11 mouse cellular contexts compared by ENCODE assay signal in the genomic region with DNA sequence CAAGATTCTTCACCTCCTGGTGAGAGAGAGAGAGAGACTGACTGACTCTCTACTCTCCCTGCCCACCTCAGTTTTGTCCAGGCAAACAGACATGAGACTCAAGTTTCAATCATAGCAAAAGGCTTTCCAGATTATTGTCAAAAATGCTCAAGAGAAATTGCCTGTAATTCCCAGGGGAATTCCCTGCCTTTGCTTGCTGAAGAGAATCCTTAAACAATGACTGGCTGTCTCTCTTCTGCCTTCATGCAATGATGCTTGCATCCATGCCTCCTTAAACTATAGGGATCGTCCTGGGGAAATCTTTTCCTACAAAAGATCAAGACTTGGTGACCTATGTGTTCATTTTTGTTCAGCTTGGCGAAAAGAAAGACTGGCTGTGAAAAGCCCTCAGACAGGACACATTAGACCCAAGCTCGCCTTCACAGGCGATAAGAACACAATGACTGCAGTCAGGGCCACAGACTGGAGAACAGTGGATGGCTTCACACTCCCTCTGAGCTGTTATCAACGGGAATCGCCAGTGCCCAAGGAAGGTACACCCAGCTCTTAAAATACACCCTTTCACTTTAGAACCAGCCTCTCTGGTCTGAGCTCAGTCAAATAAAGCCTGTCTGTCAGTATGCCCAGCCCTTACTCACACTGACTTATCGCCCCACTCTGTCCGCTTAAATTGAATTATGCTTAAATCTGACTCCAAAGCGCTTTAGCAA. TPM values are rescaled to one million over a fixed set of nuclear protein-coding genes. Genes with fewer than 3 reads are reported as not detected.
DNase-seq lines count a peak whose midpoint lies in the region; ATAC-seq and TF ChIP-seq lines count a peak whose summit lies in the region.
"Had no signal": no experiment of that assay in that cellular context is flagged by ENCODE, and none has a peak within 500 bp of the region (broad histone marks: within the 10 kb centered on the region; RNA-seq: fewer than 3 reads in every experiment).

No protein-coding gene starts in this region.

- intact Hi-C loops in gastrocnemius, adult 2 months (cut with DNase I): no loop called here

- no peak overlapping the region for H3K4me2 ChIP-seq in midbrain, postnatal 0 days (ENCODE audit: low read depth, low read length, poor library complexity, severe bottlenecking)
- no peak overlapping the region for H3K4me2 ChIP-seq in hindbrain, embryonic 16.5 days (ENCODE audit: low read length)
- H3K4me2 ChIP-seq: limb, embryonic 13.5 days had no signal

- no peaks in the 10 kb centered on the region for H3K9me3 ChIP-seq in midbrain, embryonic 10.5 days (replicated peaks)
- no peaks in the 10 kb centered on the region for H3K9me3 ChIP-seq in midbrain, postnatal 0 days (ENCODE audit: low read length)
- no peaks in the 10 kb centered on the region for H3K9me3 ChIP-seq in hindbrain, embryonic 16.5 days (ENCODE audit: control insufficient read depth, low read length)
- H3K9me3 ChIP-seq: limb, embryonic 13.5 days had no signal

- DNase-seq in gastrocnemius, adult 2 months: no peak
- no peak for DNase-seq in gastrocnemius, adult 8-10 months (ENCODE audit: low spot score in 2 of 2)
- DNase-seq in midbrain, embryonic 10.5 days (ENCODE audit: low spot score): no peak
- no peak for DNase-seq in midbrain, postnatal 0 days (ENCODE audit: low spot score)
- peak; percentile 47 for DNase-seq in testis, postnatal 10 days (ENCODE audit: low spot score)
- DNase-seq in spleen, adult 12 weeks (ENCODE audit: low spot score): no peak
- no peak for DNase-seq in cerebellum, postnatal 14 days
- DNase-seq: lung, postnatal 36 days had no signal

- peaks cover 19% of the 10 kb centered on the region for H3K4me1 ChIP-seq in midbrain, embryonic 10.5 days
- H3K4me1 ChIP-seq in midbrain, postnatal 0 days (ENCODE audit: insufficient read depth, low read length): no peaks in the 10 kb centered on the region
- H3K4me1 ChIP-seq in hindbrain, embryonic 16.5 days (ENCODE audit: control insufficient read depth, insufficient read depth, low read depth, low read length): no peaks in the 10 kb centered on the region

- no peak for TF ChIP-seq CTCF in gastrocnemius, adult 2 months (IDR thresholded peaks at IDR 0.05)
- no peak for TF ChIP-seq CTCF in midbrain, postnatal 0 days (IDR thresholded peaks at IDR 0.05)

- peak overlapping the region; percentile 10 for H3K27ac ChIP-seq in gastrocnemius, adult 2 months
- H3K27ac ChIP-seq in midbrain, embryonic 10.5 days (replicated peaks): peak overlapping the region; percentile 61; the same call in 1 of the 2 replicates
- no peak overlapping the region for H3K27ac ChIP-seq in midbrain, postnatal 0 days (ENCODE audit: low read depth, low read length)
- peak overlapping the region; percentile 24; the same call in 1 of the 2 replicates for H3K27ac ChIP-seq in hindbrain, embryonic 16.5 days (ENCODE audit: low read depth, low read length)
- H3K27ac ChIP-seq: limb, embryonic 13.5 days had no signal

- H3K36me3 ChIP-seq in midbrain, embryonic 10.5 days: no peaks in the 10 kb centered on the region
- H3K36me3 ChIP-seq in midbrain, postnatal 0 days (ENCODE audit: insufficient read depth, low read length): no peaks in the 10 kb centered on the region
- no peaks in the 10 kb centered on the region for H3K36me3 ChIP-seq in hindbrain, embryonic 16.5 days (ENCODE audit: control insufficient read depth, insufficient read depth, low read length)
- H3K36me3 ChIP-seq: limb, embryonic 13.5 days had no signal

- no peaks in the 10 kb centered on the region for H3K27me3 ChIP-seq in midbrain, embryonic 10.5 days (ENCODE audit: low read depth, poor library complexity, severe bottlenecking)
- no peaks in the 10 kb centered on the region for H3K27me3 ChIP-seq in midbrain, postnatal 0 days (ENCODE audit: insufficient read depth, low read length)
- no peaks in the 10 kb centered on the region for H3K27me3 ChIP-seq in hindbrain, embryonic 16.5 days (replicated peaks; ENCODE audit: control insufficient read depth, insufficient read depth, low read length)

- no peak for ATAC-seq in midbrain, postnatal 0 days (ENCODE audit: low FRiP score)
- no peak for ATAC-seq in hindbrain, embryonic 16.5 days
- ATAC-seq: Patski had no signal

- 69% methylated on average over 9 of the region's 9 CpGs for WGBS in midbrain, embryonic 10.5 days
- 56% methylated on average over 9 of the region's 9 CpGs for WGBS in midbrain, postnatal 0 days
- 54% methylated on average over 9 of the region's 9 CpGs for WGBS in hindbrain, embryonic 16.5 days

- no peak overlapping the region for H3K9ac ChIP-seq in midbrain, postnatal 0 days (replicated peaks; ENCODE audit: low read length, poor library complexity, severe bottlenecking)
- H3K9ac ChIP-seq in hindbrain, embryonic 16.5 days (ENCODE audit: low read depth, low read length): no peak overlapping the region
- H3K9ac ChIP-seq: limb, embryonic 13.5 days had no signal

- H3K4me3 ChIP-seq in gastrocnemius, adult 2 months: no peak overlapping the region
- no peak overlapping the region for H3K4me3 ChIP-seq in midbrain, embryonic 10.5 days
- H3K4me3 ChIP-seq in midbrain, postnatal 0 days (ENCODE audit: low read depth, low read length): no peak overlapping the region
- H3K4me3 ChIP-seq in hindbrain, embryonic 16.5 days (ENCODE audit: low read length): no peak overlapping the region
- H3K4me3 ChIP-seq: limb, embryonic 13.5 days had no signal

RNA-seq across cellular contexts. Expression of a gene that starts 12.7 kb away (rescaled TPM):
- 10 to 100 TPM; 18.2 to 33.6 TPM for total RNA-seq in gastrocnemius, adult 2 months (2021)
- total RNA-seq in gastrocnemius, adult 8-10 months (2022): 10 to 100 TPM; 17.1 to 24.7 (median 19.2) TPM
- polyA plus RNA-seq in midbrain, embryonic 10.5 days (2016; fragmentation: Nextera tagmentation; extraction: Ambion mirVana): 125 and 148 TPM in 2 replicates
- 428 and 544 TPM in 2 replicates for total RNA-seq in midbrain, postnatal 0 days (2014; rRNA removed)
- polyA plus RNA-seq in midbrain, postnatal 0 days (2015; fragmentation: Nextera tagmentation; extraction: Ambion mirVana): 421 and 465 TPM in 2 replicates
- polyA plus RNA-seq in hindbrain, embryonic 16.5 days (2015; fragmentation: Nextera tagmentation; extraction: Ambion mirVana): 373 and 390 TPM in 2 replicates

RNA-seq across cellular contexts. Expression of a gene that starts 38.4 kb away (rescaled TPM):
- total RNA-seq in gastrocnemius, adult 2 months (2021): under 1 TPM; 0.33 to 0.75 TPM
- under 1 TPM; 0.75 to 0.99 (median 0.82) TPM for total RNA-seq in gastrocnemius, adult 8-10 months (2022)
- polyA plus RNA-seq in midbrain, embryonic 10.5 days (2016; fragmentation: Nextera tagmentation; extraction: Ambion mirVana): 1.3 TPM in 2 replicates
- total RNA-seq in midbrain, postnatal 0 days (2014; rRNA removed): 6.7 and 9.1 TPM in 2 replicates
- polyA plus RNA-seq in midbrain, postnatal 0 days (2015; fragmentation: Nextera tagmentation; extraction: Ambion mirVana): 2.5 and 2.8 TPM in 2 replicates
- 4.3 and 5.0 TPM in 2 replicates for polyA plus RNA-seq in hindbrain, embryonic 16.5 days (2015; fragmentation: Nextera tagmentation; extraction: Ambion mirVana)

Comparison
In these comparisons a context has a peak if more than half of its experiments do, and no peak if none do; other contexts are left out.
1. RNA of a gene that starts 12.7 kb away (total RNA-seq): 428 to 544 TPM in midbrain, postnatal 0 days; 18.2 to 33.6 TPM in gastrocnemius, adult 2 months and 17.1 to 24.7 TPM in gastrocnemius, adult 8-10 months; every median in the first group is over 10 times any median in the second.